Mouse (Mus musculus) CH12.LX (cell line): ENCODE results near the gene Fhit. TPM values are rescaled to one million over a fixed set of nuclear protein-coding genes. Genes with fewer than 3 reads are reported as not detected.

ENCODE experiments used
- DNase-seq: peaks from one replicate; pipeline ENCODE4 v3.0.0-alpha.2; 2013; ENCODE audit errors: extremely low read depth
- H3K27ac ChIP-seq: 2 replicates; pipeline ENCODE4 v1.5.1; 2012; ENCODE audit warnings: low read depth, mild to moderate bottlenecking, control low read depth, moderate library complexity; ENCODE audit not compliant: insufficient read depth
- H3K27me3 ChIP-seq: replicated peaks from 2 replicates; pipeline ENCODE3; 2012; ENCODE audit warnings: inconsistent platforms
- H3K36me3 ChIP-seq, 2 experiments: replicated peaks in 1 of 2; 2 replicates each; pipeline versions ENCODE3 to v1.6.1; 2012; ENCODE audit warnings: inconsistent platforms in 1 of 2, low read length in 1 of 2, mild to moderate bottlenecking in 1 of 2, mixed read lengths in 1 of 2, moderate library complexity in 1 of 2; ENCODE audit not compliant: control insufficient read depth in 1 of 2, insufficient read depth in 1 of 2
- H3K4me1 ChIP-seq, 2 experiments: 2 replicates each; pipeline ENCODE4 v1.6.1; 2012; ENCODE audit warnings: inconsistent platforms in 1 of 2, moderate library complexity in 1 of 2; ENCODE audit not compliant: insufficient read depth in 2 of 2, control insufficient read depth in 1 of 2
- H3K4me2 ChIP-seq: 2 replicates; pipeline ENCODE4 v1.6.1; 2012; ENCODE audit warnings: low read depth, mild to moderate bottlenecking, control low read depth; ENCODE audit not compliant: poor library complexity, insufficient read depth, severe bottlenecking
- H3K4me3 ChIP-seq, 3 experiments: fragments of 150-350 bp in 1 of 3; sonication (generic) in 1 of 3; replicated peaks in 1 of 3; 2 replicates each; pipeline versions ENCODE3 to v1.5.1; 2011 to 2012; ENCODE audit warnings: low read depth in 2 of 3, low read length in 2 of 3, mild to moderate bottlenecking in 2 of 3, moderate library complexity in 2 of 3, control low read depth in 1 of 3, improper control_type of control experiment in 1 of 3, inconsistent platforms in 1 of 3, mixed read lengths in 1 of 3; ENCODE audit not compliant: poor library complexity in 1 of 3
- H3K79me2 ChIP-seq: replicated peaks from 2 replicates; pipeline ENCODE4 v1.6.1; 2012; ENCODE audit warnings: mild to moderate bottlenecking, moderate library complexity; ENCODE audit not compliant: control insufficient read depth, poor library complexity, insufficient read depth, severe bottlenecking; ENCODE audit errors: extremely low read depth
- H3K9ac ChIP-seq: 2 replicates; pipeline ENCODE4 v1.6.1; 2012; ENCODE audit warnings: low read depth, mild to moderate bottlenecking, control low read depth, moderate library complexity; ENCODE audit not compliant: insufficient read depth
- H3K9me3 ChIP-seq: replicated peaks from 2 replicates; pipeline ENCODE3; 2012; ENCODE audit warnings: low read length, inconsistent platforms, mixed read lengths
- BHLHE40 ChIP-seq: IDR thresholded peaks from 2 replicates; pipeline ENCODE4 v1.6.1; 2011; ENCODE audit warnings: mild to moderate bottlenecking, low read depth, low read length, improper control_type of control experiment
- CHD1 ChIP-seq: IDR thresholded peaks from 2 replicates; pipeline ENCODE4 v1.6.1; 2012; ENCODE audit warnings: low read depth, low read length, improper control_type of control experiment, inconsistent platforms
- CTCF ChIP-seq, 2 experiments: IDR thresholded peaks in 1 of 2; conservative IDR thresholded peaks in 1 of 2; 2 replicates each; pipeline ENCODE4 v1.5.1; 2011 to 2012; ENCODE audit warnings: low read depth in 2 of 2, low read length in 2 of 2, improper control_type of control experiment in 1 of 2, inconsistent platforms in 1 of 2, mild to moderate bottlenecking in 1 of 2, moderate library complexity in 1 of 2
- E2F4 ChIP-seq: IDR thresholded peaks from 2 replicates; pipeline ENCODE4 v1.6.1; 2011; ENCODE audit warnings: low read depth, low read length, improper control_type of control experiment; ENCODE audit not compliant: insufficient replicate concordance
- ELF1 ChIP-seq: IDR thresholded peaks from 2 replicates; pipeline ENCODE4 v1.6.1; 2014; ENCODE audit warnings: low read depth, mild to moderate bottlenecking, inconsistent platforms, low read length, improper control_type of control experiment
- EP300 ChIP-seq: IDR thresholded peaks from 2 replicates; pipeline ENCODE4 v1.6.1; 2011; ENCODE audit warnings: low read length, improper control_type of control experiment
- ETS1 ChIP-seq: conservative IDR thresholded peaks from 2 replicates; pipeline ENCODE4 v1.6.1; 2012; ENCODE audit warnings: low read depth, mild to moderate bottlenecking, inconsistent platforms, low read length, improper control_type of control experiment, moderate library complexity
- GABPA ChIP-seq: IDR thresholded peaks from 2 replicates; pipeline ENCODE4 v1.6.1; 2012; ENCODE audit warnings: low read depth, low read length, improper control_type of control experiment, inconsistent platforms; ENCODE audit not compliant: insufficient replicate concordance
- HCFC1 ChIP-seq: IDR thresholded peaks from 2 replicates; pipeline ENCODE4 v1.6.1; 2012; ENCODE audit warnings: low read depth, mild to moderate bottlenecking, inconsistent platforms, low read length, improper control_type of control experiment
- IRF4 ChIP-seq: IDR thresholded peaks from 2 replicates; pipeline ENCODE4 v1.6.1; 2014; ENCODE audit warnings: low read depth, mild to moderate bottlenecking, inconsistent platforms, low read length, improper control_type of control experiment
- JUND ChIP-seq: conservative IDR thresholded peaks from 2 replicates; pipeline ENCODE4 v1.6.1; 2011; ENCODE audit warnings: low read depth, low read length, improper control_type of control experiment
- KAT2A ChIP-seq: IDR thresholded peaks from 2 replicates; pipeline ENCODE4 v1.6.1; 2012; ENCODE audit warnings: low read length, improper control_type of control experiment, inconsistent platforms; ENCODE audit not compliant: insufficient replicate concordance
- MAX ChIP-seq: IDR thresholded peaks from 2 replicates; pipeline ENCODE4 v1.6.1; 2011; ENCODE audit warnings: low read length, improper control_type of control experiment
- MAZ ChIP-seq: IDR thresholded peaks from 2 replicates; pipeline ENCODE4 v1.6.1; 2012; ENCODE audit warnings: low read depth, mild to moderate bottlenecking, inconsistent platforms, low read length, improper control_type of control experiment, moderate library complexity
- MYC ChIP-seq: IDR thresholded peaks from 2 replicates; pipeline ENCODE4 v1.6.1; 2011; ENCODE audit warnings: low read depth, mild to moderate bottlenecking, improper control_type of control experiment, low read length
- NELFE ChIP-seq: IDR thresholded peaks from 2 replicates; pipeline ENCODE4 v1.6.1; 2011; ENCODE audit warnings: low read depth, low read length, improper control_type of control experiment
- POLR2A ChIP-seq: IDR thresholded peaks from 2 replicates; pipeline ENCODE4 v1.6.1; 2011; ENCODE audit warnings: low read depth, mild to moderate bottlenecking, improper control_type of control experiment, low read length
- POLR2AphosphoS2 ChIP-seq: IDR thresholded peaks from 2 replicates; pipeline ENCODE4 v1.6.1; 2011; ENCODE audit warnings: low read depth, low read length, improper control_type of control experiment
- RCOR1 ChIP-seq: conservative IDR thresholded peaks from 2 replicates; pipeline ENCODE4 v1.6.1; 2012; ENCODE audit warnings: low read depth, mild to moderate bottlenecking, inconsistent platforms, low read length, improper control_type of control experiment
- SIN3A ChIP-seq: IDR thresholded peaks from 2 replicates; pipeline ENCODE4 v1.6.1; 2012; ENCODE audit warnings: low read length, improper control_type of control experiment, inconsistent platforms
- SMC3 ChIP-seq: IDR thresholded peaks from 2 replicates; pipeline ENCODE4 v1.6.1; 2011; ENCODE audit warnings: low read depth, low read length, improper control_type of control experiment
- USF1 ChIP-seq: IDR thresholded peaks from 2 replicates; pipeline ENCODE4 v1.6.1; 2014; ENCODE audit warnings: low read depth, mild to moderate bottlenecking, inconsistent platforms, low read length, improper control_type of control experiment
- ZMIZ1 ChIP-seq: IDR thresholded peaks from 2 replicates; pipeline ENCODE4 v1.6.1; 2012; ENCODE audit warnings: low read depth, mild to moderate bottlenecking, inconsistent platforms, low read length, improper control_type of control experiment
- dilution Hi-C: fragments of 300-500 bp; cut with MboI; formaldehyde crosslinking; loops from 2 replicates; pipeline ENCODE4 v1.14.3; 2020; ENCODE audit warnings: low sequenced_read_pairs; ENCODE audit not compliant: extremely low pct_unique_long_range_greater_than_20kb, extremely low pct_ligation_motif_present
- in situ Hi-C: fragments of 300-500 bp; cut with MboI; formaldehyde crosslinking; loops from 3 replicates; pipeline ENCODE4 v1.14.3; 2019; ENCODE audit warnings: low sequenced_read_pairs, low pct_ligation_motif_present, low pct_unique_long_range_greater_than_20kb, mixed read lengths
- polyA plus RNA-seq: library from polyadenylated mRNA; unstranded; fragments of >175 nt; gene quantifications from 2 replicates; pipeline ENCODE4 v1.2.1, GENCODE M21; 2012; ENCODE audit warnings: low read depth; ENCODE audit not compliant: insufficient read length
- total RNA-seq, 2 experiments: library from RNA; depleted of rRNA; stranded (reverse); fragments of 300-350 nt in 1 of 2; fragments of >200 nt in 1 of 2; gene quantifications; 2 replicates each; pipeline ENCODE4 v1.2.3; 2012 to 2014

Gene Fhit
- total and polyA plus RNA-seq, 3 experiments, result 0.64 to 1.9 (median 0.64) TPM

DNA sequence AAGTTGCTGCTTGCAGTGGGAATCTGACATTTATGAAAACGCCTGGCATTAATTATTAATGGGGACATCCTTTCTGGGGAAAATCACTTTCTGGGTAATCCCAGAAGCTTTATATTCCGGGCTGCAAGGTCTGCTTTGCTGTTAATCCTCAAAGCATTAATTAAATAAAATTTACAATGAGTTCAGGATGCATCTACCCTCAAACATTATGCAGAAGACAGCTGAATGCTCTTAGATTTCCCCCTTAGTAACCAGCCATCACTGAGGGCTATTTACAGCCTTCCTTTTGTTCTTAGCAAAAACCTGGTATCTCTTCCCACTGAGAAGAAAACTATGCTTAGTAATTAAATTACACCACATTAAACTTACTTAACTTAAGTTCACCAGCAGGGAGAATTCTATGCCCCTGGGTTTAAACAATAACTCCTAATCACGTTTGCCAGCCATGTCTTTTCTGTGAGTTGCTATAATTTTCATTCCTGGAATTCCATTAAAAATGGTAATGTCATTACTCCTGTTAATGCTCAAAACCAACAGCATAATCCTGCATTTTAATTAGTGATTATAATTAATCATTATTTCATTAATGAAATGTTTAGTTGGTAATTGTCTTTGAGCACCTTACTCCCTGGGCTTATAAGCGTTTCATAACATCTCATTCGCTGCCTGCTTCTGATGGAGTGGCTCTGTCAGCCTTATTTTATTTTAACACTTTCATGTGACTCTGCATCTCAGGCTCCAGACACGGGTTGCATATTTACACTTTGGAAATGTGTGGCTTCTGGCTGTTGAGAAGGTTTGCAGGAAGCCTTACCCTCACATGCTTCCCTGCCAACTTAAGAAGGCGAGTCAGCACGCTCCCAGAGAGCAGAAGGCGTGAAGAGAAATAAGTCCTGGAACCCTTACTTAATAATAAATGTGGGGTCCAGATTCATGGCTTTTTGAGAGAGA lies 1517.3 kb downstream of the Fhit start:
- dilution Hi-C loops, result no loop called here
- no peaks in the 10 kb centered on the region for H3K36me3 ChIP-seq
- H3K4me2 ChIP-seq, result no peak overlapping the region
- no peak overlapping the region for H3K4me3 ChIP-seq
- H3K9me3 ChIP-seq, result no peaks in the 10 kb centered on the region
- in situ Hi-C loops, result loop anchor here (10.0 kb wide), 1 partner anchor 240 kb away; no protein-coding TSS in a partner anchor
- no peak overlapping the region for H3K27ac ChIP-seq
- TF ChIP-seq MAX, result no peak
- no peak for DNase-seq
- no peak overlapping the region for H3K9ac ChIP-seq
- H3K79me2 ChIP-seq, result no peaks in the 10 kb centered on the region
- H3K4me1 ChIP-seq, result no peaks in the 10 kb centered on the region
- no peaks in the 10 kb centered on the region for H3K27me3 ChIP-seq

DNA sequence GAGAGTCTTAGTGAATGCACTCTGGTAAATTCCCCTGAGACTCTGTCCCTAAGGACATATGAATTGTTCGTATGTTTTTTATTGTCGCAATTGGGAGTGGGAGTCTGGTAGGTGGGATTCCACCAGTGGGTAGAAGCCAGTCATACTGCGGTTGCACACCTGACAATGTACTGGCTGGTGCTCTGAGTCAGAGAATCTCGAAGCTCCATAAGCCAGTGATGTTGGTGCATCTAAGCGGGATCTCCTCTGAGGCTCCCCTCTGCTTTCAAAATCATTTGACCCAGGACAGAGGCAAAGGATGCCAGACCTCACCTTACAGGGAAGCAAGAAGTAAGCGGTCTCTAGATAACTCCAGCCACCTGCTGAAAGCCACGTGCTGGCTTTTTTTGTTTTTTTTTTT lies 1518.1 kb downstream of the Fhit start:
- no peak overlapping the region for H3K4me2 ChIP-seq

GRCm38 (mm10) chr14:9642628-9643027 lies 1519.2 kb downstream of the Fhit start:
- H3K9me3 ChIP-seq, result no peaks in the 10 kb centered on the region
- no peak overlapping the region for H3K4me3 ChIP-seq
- no peaks in the 10 kb centered on the region for H3K36me3 ChIP-seq
- H3K27me3 ChIP-seq, result no peaks in the 10 kb centered on the region
- no peaks in the 10 kb centered on the region for H3K4me1 ChIP-seq
- TF ChIP-seq CHD1 (no peak), IRF4 (no peak), POLR2AphosphoS2 (no peak), ELF1 (no peak), USF1 (no peak)
- TF ChIP-seq, all 38 proteins: peak for 0
- no peak for DNase-seq
- dilution Hi-C loops, result no loop called here
- H3K79me2 ChIP-seq, result no peaks in the 10 kb centered on the region
- H3K9ac ChIP-seq, result no peak overlapping the region
- in situ Hi-C loops, result loop anchor here (10.0 kb wide), 1 partner anchor 238 kb away; no protein-coding TSS in a partner anchor
- no peak overlapping the region for H3K27ac ChIP-seq
- no peak overlapping the region for H3K4me2 ChIP-seq

More for the DNA sequence above, 1518.1 kb downstream of the Fhit start:
- Histone ChIP-seq H3K9ac (no peak overlapping the region), H3K79me2 (no peaks in the 10 kb centered on the region), H3K27ac (no peak overlapping the region), H3K36me3 (no peaks in the 10 kb centered on the region), H3K4me1 (no peaks in the 10 kb centered on the region), H3K9me3 (no peaks in the 10 kb centered on the region), H3K4me3 (no peak overlapping the region), H3K27me3 (no peaks in the 10 kb centered on the region)
- in situ Hi-C loops, result loop anchor here (10.0 kb wide), 1 partner anchor 239 kb away; no protein-coding TSS in a partner anchor
- dilution Hi-C loops, result no loop called here
- TF ChIP-seq SMC3 (no peak), KAT2A (no peak), ETS1 (no peak), SIN3A (no peak), E2F4 (no peak), POLR2A (no peak), GABPA (no peak), JUND (no peak), NELFE (no peak), POLR2AphosphoS2 (no peak), CTCF (conservative IDR thresholded peaks at IDR 0.05 in 1 of 2, IDR thresholded peaks at IDR 0.05 in 1 of 2; ENCODE audit: low read depth in 2 of 2, low read length in 2 of 2) (no peak), BHLHE40 (no peak), MAZ (no peak), ZMIZ1 (no peak), HCFC1 (no peak), RCOR1 (no peak), MYC (no peak), EP300 (no peak)
- DNase-seq, result no peak
